Mouse (Mus musculus) lung, embryonic 15.5 days (tissue): Measurements from ENCODE around the gene Errfi1. TPM values are rescaled to one million over a fixed set of nuclear protein-coding genes. Genes with fewer than 3 reads are reported as not detected.

Experiments used
- ATAC-seq: fragments of 200-750 bp; cut with Nextera tagmentation; 2 replicates; pipeline ENCODE4 v1.8.0; 2017; ENCODE audit warnings: moderate number of reproducible peaks, borderline replicate concordance; ENCODE audit not compliant: low FRiP score, low TSS enrichment; ENCODE audit errors: extremely low read depth
- H3K27ac ChIP-seq: fragments of 300-500 bp; sonication (generic); 2 replicates; pipeline ENCODE4 v1.5.1; 2015; ENCODE audit warnings: moderate library complexity, mild to moderate bottlenecking, inconsistent platforms
- H3K27me3 ChIP-seq: fragments of 300-500 bp; sonication (generic); 2 replicates; pipeline ENCODE4 v1.6.1; 2015; ENCODE audit warnings: inconsistent platforms
- H3K36me3 ChIP-seq: fragments of 300-500 bp; sonication (generic); 2 replicates; pipeline ENCODE4 v1.6.1; 2015; ENCODE audit warnings: inconsistent platforms
- H3K4me1 ChIP-seq: fragments of 300-500 bp; sonication (generic); 2 replicates; pipeline ENCODE4 v1.6.1; 2015; ENCODE audit warnings: inconsistent platforms
- H3K4me2 ChIP-seq: fragments of 300-500 bp; sonication (generic); 2 replicates; pipeline ENCODE4 v1.6.1; 2015; ENCODE audit warnings: inconsistent platforms, mild to moderate bottlenecking, moderate library complexity
- H3K4me3 ChIP-seq: fragments of 300-500 bp; sonication (generic); 2 replicates; pipeline ENCODE4 v1.5.1; 2015; ENCODE audit warnings: mild to moderate bottlenecking, inconsistent platforms
- H3K9ac ChIP-seq: fragments of 300-500 bp; sonication (generic); 2 replicates; pipeline ENCODE4 v1.6.1; 2015; ENCODE audit warnings: inconsistent platforms
- H3K9me3 ChIP-seq: fragments of 300-500 bp; sonication (generic); 2 replicates; pipeline ENCODE4 v1.6.1; 2016; ENCODE audit warnings: inconsistent platforms
- WGBS: fragments of 180-500 bp; shearing (Covaris S2); methylation state at CpG from one replicate; pipeline ENCODE4 v1.1.7; 2015; 5-methylcytosine and 5-hydroxymethylcytosine counted together
- polyA plus RNA-seq: library from polyadenylated mRNA; unstranded; fragments of >200 nt; fragmentation: Nextera tagmentation; extraction: Ambion mirVana; gene quantifications from 2 replicates; pipeline ENCODE4 v1.2.1, GENCODE M21; 2015

The Errfi1 gene
- polyA plus RNA-seq, 1 experiment from 2014 or later, result 42.7 TPM

GRCm38 (mm10) chr4:150882632-150883031, 28.9 kb downstream of the Errfi1 start:
- ATAC-seq, result no peak
- Histone ChIP-seq H3K36me3 (no peaks in the 10 kb centered on the region), H3K9ac (no peak overlapping the region), H3K27ac (no peak overlapping the region), H3K4me3 (no peak overlapping the region), H3K4me2 (no peak overlapping the region), H3K27me3 (no peaks in the 10 kb centered on the region), H3K4me1 (no peaks in the 10 kb centered on the region), H3K9me3 (peaks cover 22% of the 10 kb centered on the region)
- WGBS, result 75% methylated on average over 5 of the region's 5 CpGs

- ATAC-seq, result 0 out of 2 replicates have a peak, but pooled peaks have one; percentile 10
- Histone ChIP-seq H3K27me3 (no peaks in the 10 kb centered on the region), H3K4me2 (no peak overlapping the region), H3K9me3 (no peaks in the 10 kb centered on the region), H3K4me1 (peaks cover 23% of the 10 kb centered on the region), H3K4me3 (no peak overlapping the region), H3K9ac (no peak overlapping the region), H3K27ac (no peak overlapping the region), H3K36me3 (no peaks in the 10 kb centered on the region)
- 70% methylated on average over 5 of the region's 5 CpGs for WGBS
Observed at GRCm38 (mm10) chr4:150887903-150888302, 34.2 kb downstream of the Errfi1 start.

GRCm38 (mm10) chr4:150888492-150888891, 34.8 kb downstream of the Errfi1 start:
- Histone ChIP-seq H3K4me3 (no peak overlapping the region), H3K36me3 (no peaks in the 10 kb centered on the region), H3K4me2 (no peak overlapping the region), H3K9ac (no peak overlapping the region), H3K4me1 (peaks cover 23% of the 10 kb centered on the region), H3K9me3 (no peaks in the 10 kb centered on the region), H3K27me3 (no peaks in the 10 kb centered on the region), H3K27ac (no peak overlapping the region)
- WGBS, result 65% methylated on average over 4 of the region's 4 CpGs
- ATAC-seq, result no peak

GRCm38 (mm10) chr4:150889273-150889954, 35.7 kb downstream of the Errfi1 start:
- Histone ChIP-seq H3K4me2 (peak overlapping the region; percentile 41), H3K27ac (peak overlapping the region; percentile 48), H3K4me3 (0 out of 2 replicates have a peak overlapping the region, but pooled peaks have one; percentile 5), H3K4me1 (peaks cover 23% of the 10 kb centered on the region), H3K36me3 (no peaks in the 10 kb centered on the region), H3K27me3 (no peaks in the 10 kb centered on the region), H3K9ac (peak overlapping the region; percentile 2; the same call in 1 of the 2 replicates), H3K9me3 (no peaks in the 10 kb centered on the region)
- no peak; the same call in 1 of the 2 replicates for ATAC-seq
- WGBS, result 28% methylated on average over 20 of the region's 20 CpGs

GRCm38 (mm10) chr4:150889955-150890315, 36.2 kb downstream of the Errfi1 start:
- H3K4me2 ChIP-seq, result peak overlapping the region; percentile 41
- ATAC-seq, result no peak
- H3K9ac ChIP-seq, result peak overlapping the region; percentile 2; the same call in 1 of the 2 replicates
- H3K27ac ChIP-seq, result peak overlapping the region; percentile 48; the same call in 1 of the 2 replicates
- no peaks in the 10 kb centered on the region for H3K27me3 ChIP-seq
- 0 out of 2 replicates have a peak overlapping the region, but pooled peaks have one; percentile 5 for H3K4me3 ChIP-seq
- no peaks in the 10 kb centered on the region for H3K36me3 ChIP-seq
- 16% methylated on average over 13 of the region's 13 CpGs for WGBS
- peaks cover 23% of the 10 kb centered on the region for H3K4me1 ChIP-seq
- H3K9me3 ChIP-seq, result no peaks in the 10 kb centered on the region

- Histone ChIP-seq H3K9ac (no peak overlapping the region), H3K27me3 (no peaks in the 10 kb centered on the region), H3K36me3 (peaks cover 5% of the 10 kb centered on the region), H3K4me3 (no peak overlapping the region), H3K9me3 (no peaks in the 10 kb centered on the region), H3K4me1 (peaks cover 28% of the 10 kb centered on the region), H3K4me2 (no peak overlapping the region), H3K27ac (no peak overlapping the region)
- no peak for ATAC-seq
- WGBS, result 49% methylated on average over 5 of the region's 5 CpGs
Observed at GRCm38 (mm10) chr4:150891308-150891707, 37.6 kb downstream of the Errfi1 start.

GRCm38 (mm10) chr4:150894718-150895501, 41.2 kb downstream of the Errfi1 start:
- Histone ChIP-seq H3K4me2 (no peak overlapping the region), H3K9ac (no peak overlapping the region), H3K27ac (no peak overlapping the region), H3K4me3 (no peak overlapping the region), H3K27me3 (no peaks in the 10 kb centered on the region), H3K4me1 (peaks cover 13% of the 10 kb centered on the region), H3K9me3 (no peaks in the 10 kb centered on the region), H3K36me3 (peaks cover 32% of the 10 kb centered on the region)
- ATAC-seq, result no peak
- 56% methylated on average over 8 of the region's 8 CpGs for WGBS

GRCm38 (mm10) chr4:150896896-150897624, 43.3 kb downstream of the Errfi1 start:
- no peaks in the 10 kb centered on the region for H3K27me3 ChIP-seq
- H3K4me3 ChIP-seq, result no peak overlapping the region
- WGBS, result 90% methylated on average over 26 of the region's 26 CpGs
- H3K36me3 ChIP-seq, result peaks cover 51% of the 10 kb centered on the region
- H3K9ac ChIP-seq, result no peak overlapping the region
- no peaks in the 10 kb centered on the region for H3K9me3 ChIP-seq
- no peak overlapping the region for H3K27ac ChIP-seq
- ATAC-seq, result no peak
- H3K4me1 ChIP-seq, result peaks cover 5% of the 10 kb centered on the region; the same call in 1 of the 2 replicates
- no peak overlapping the region for H3K4me2 ChIP-seq

GRCm38 (mm10) chr4:150898716-150899365, 45.1 kb downstream of the Errfi1 start:
- Histone ChIP-seq H3K4me1 (peaks cover 5% of the 10 kb centered on the region; the same call in 1 of the 2 replicates), H3K4me3 (no peak overlapping the region), H3K9me3 (no peaks in the 10 kb centered on the region), H3K4me2 (no peak overlapping the region), H3K9ac (no peak overlapping the region), H3K27me3 (no peaks in the 10 kb centered on the region), H3K27ac (no peak overlapping the region), H3K36me3 (peaks cover 69% of the 10 kb centered on the region)
- WGBS, result 47% methylated on average over 13 of the region's 13 CpGs
- ATAC-seq, result no peak

GRCm38 (mm10) chr4:150900486-150900885, 46.8 kb downstream of the Errfi1 start:
- whole genome bisulfite sequencing, result 90% methylated on average over 13 of the region's 13 CpGs
- no peak overlapping the region for H3K4me2 ChIP-seq
- H3K36me3 ChIP-seq, result peaks cover 80% of the 10 kb centered on the region
- H3K9ac ChIP-seq, result no peak overlapping the region
- H3K27me3 ChIP-seq, result no peaks in the 10 kb centered on the region
- H3K27ac ChIP-seq, result no peak overlapping the region
- peaks cover 5% of the 10 kb centered on the region; the same call in 1 of the 2 replicates for H3K4me1 ChIP-seq
- no peaks in the 10 kb centered on the region for H3K9me3 ChIP-seq
- H3K4me3 ChIP-seq, result no peak overlapping the region
- ATAC-seq, result no peak

- no peaks in the 10 kb centered on the region for H3K9me3 ChIP-seq
- WGBS, result 50% methylated on average over 9 of the region's 9 CpGs
- H3K27ac ChIP-seq, result no peak overlapping the region
- H3K9ac ChIP-seq, result no peak overlapping the region
- no peak overlapping the region for H3K4me2 ChIP-seq
- H3K4me1 ChIP-seq, result no peaks in the 10 kb centered on the region
- peaks cover 77% of the 10 kb centered on the region for H3K36me3 ChIP-seq
- no peak for ATAC-seq
- no peaks in the 10 kb centered on the region for H3K27me3 ChIP-seq
- H3K4me3 ChIP-seq, result no peak overlapping the region
Observed at GRCm38 (mm10) chr4:150901651-150902050, 47.9 kb downstream of the Errfi1 start.
